Mouse (Mus musculus) ES-E14 (cell line): ENCODE measurements around the gene Rgl3. TPM values are rescaled to one million over a fixed set of nuclear protein-coding genes. Genes with fewer than 3 reads are reported as not detected.

Experiments used
- DNase-seq: peaks from one replicate; pipeline ENCODE4 v3.0.0-alpha.2; 2013; ENCODE audit warnings: low read depth, low spot score
- H3K27ac ChIP-seq: 2 replicates; pipeline ENCODE4 v1.5.1; 2012; ENCODE audit warnings: low read depth, mild to moderate bottlenecking, low read length, moderate library complexity, mixed read lengths; ENCODE audit not compliant: poor library complexity, insufficient read depth, severe bottlenecking
- H3K36me3 ChIP-seq: 2 replicates; pipeline ENCODE4 v1.6.1; 2012; ENCODE audit warnings: mild to moderate bottlenecking, low read length, moderate library complexity, mixed read lengths; ENCODE audit not compliant: control insufficient read depth, poor library complexity, insufficient read depth, severe bottlenecking
- H3K4me1 ChIP-seq, 2 experiments: fragments of 150-350 bp in 1 of 2; sonication (generic) in 1 of 2; 2 replicates each; pipeline ENCODE4 v1.6.1; 2012; ENCODE audit warnings: low read length in 2 of 2, mild to moderate bottlenecking in 1 of 2, mixed read lengths in 1 of 2; ENCODE audit not compliant: control insufficient read depth in 2 of 2, insufficient read depth in 2 of 2, poor library complexity in 1 of 2
- H3K4me3 ChIP-seq, 2 experiments: fragments of 150-350 bp in 1 of 2; sonication (generic) in 1 of 2; 2 replicates each; pipeline ENCODE4 v1.5.1; 2012; ENCODE audit warnings: low read length in 2 of 2, low read depth in 1 of 2, mild to moderate bottlenecking in 1 of 2, mixed read lengths in 1 of 2; ENCODE audit not compliant: insufficient read depth in 1 of 2, poor library complexity in 1 of 2, severe bottlenecking in 1 of 2
- H3K9ac ChIP-seq: 2 replicates; pipeline ENCODE4 v1.6.1; 2012; ENCODE audit warnings: low read depth, mild to moderate bottlenecking, low read length, mixed read lengths; ENCODE audit not compliant: poor library complexity, insufficient read depth, severe bottlenecking
- H3K9me3 ChIP-seq: fragments of 150-350 bp; sonication (generic); 2 replicates; pipeline ENCODE4 v1.6.1; 2012; ENCODE audit warnings: low read depth, mild to moderate bottlenecking, low read length; ENCODE audit not compliant: control insufficient read depth, insufficient read depth
- CHD2 ChIP-seq: IDR thresholded peaks from 2 replicates; pipeline ENCODE4 v1.6.1; 2014; ENCODE audit warnings: mild to moderate bottlenecking, low read depth, low read length, inconsistent platforms
- HCFC1 ChIP-seq: IDR thresholded peaks from 2 replicates; pipeline ENCODE4 v1.6.1; 2012; ENCODE audit warnings: low read length, inconsistent platforms, borderline replicate concordance; ENCODE audit not compliant: insufficient read depth
- MAFK ChIP-seq: IDR thresholded peaks from 2 replicates; pipeline ENCODE4 v1.6.1; 2014; ENCODE audit warnings: mild to moderate bottlenecking, low read depth, low read length, inconsistent platforms; ENCODE audit not compliant: insufficient read depth
- ZC3H11A ChIP-seq: IDR thresholded peaks from 2 replicates; pipeline ENCODE4 v1.6.1; 2012; ENCODE audit warnings: low read depth, mild to moderate bottlenecking, inconsistent platforms, low read length, borderline replicate concordance
- ZNF384 ChIP-seq: IDR thresholded peaks from 2 replicates; pipeline ENCODE4 v1.6.1; 2012; ENCODE audit warnings: low read depth, low read length, inconsistent platforms
- in situ Hi-C, 2 experiments: fragments of 600-800 bp; cut with MboI; formaldehyde crosslinking; loops; one replicate each; pipeline ENCODE4 v1.15.1; 2025; ENCODE audit warnings: low sequenced_read_pairs in 2 of 2, inconsistent platforms in 1 of 2; ENCODE audit not compliant: unreplicated experiment in 2 of 2
- total RNA-seq: library from RNA; depleted of rRNA; stranded (reverse); fragments of 300-350 nt; gene quantifications from 2 replicates; pipeline ENCODE4 v1.2.3, GENCODE M21; 2012

Gene Rgl3
- total RNA-seq, 1 experiment = 0.27 TPM

DNA sequence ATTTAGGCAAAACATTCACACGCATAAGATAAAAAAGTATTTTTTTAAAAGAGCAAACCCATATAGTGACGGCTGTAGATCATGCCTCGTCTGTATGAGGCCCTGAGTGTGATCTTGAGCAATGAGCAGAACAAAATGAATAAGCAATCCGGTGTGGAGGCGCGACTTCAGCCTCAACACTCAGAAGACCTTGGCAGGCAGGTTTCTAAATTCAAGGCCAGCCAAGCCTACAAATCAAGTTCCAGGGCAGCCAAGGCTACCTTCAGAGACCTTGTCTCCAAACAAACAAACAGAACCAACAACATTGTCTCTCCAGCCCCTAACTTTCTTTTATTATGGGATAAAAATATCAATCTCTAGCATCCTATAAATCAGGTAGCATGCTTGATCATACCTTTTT is 11.1 kb upstream of the Rgl3 start:
- no peak for DNase-seq
- Histone ChIP-seq H3K4me1 (peaks cover 0 to 13% of the 10 kb centered on the region in 2 experiments; a peak in 2 of 4 replicates), H3K27ac (no peak overlapping the region), H3K9ac (no peak overlapping the region), H3K9me3 (no peaks in the 10 kb centered on the region), H3K4me3 (no peak overlapping the region), H3K36me3 (peaks cover 17% of the 10 kb centered on the region)
- TF ChIP-seq HCFC1 (no peak), CHD2 (no peak), ZNF384 (no peak), MAFK (no peak), ZC3H11A (no peak)
- in situ Hi-C loops = no loop called here

DNA sequence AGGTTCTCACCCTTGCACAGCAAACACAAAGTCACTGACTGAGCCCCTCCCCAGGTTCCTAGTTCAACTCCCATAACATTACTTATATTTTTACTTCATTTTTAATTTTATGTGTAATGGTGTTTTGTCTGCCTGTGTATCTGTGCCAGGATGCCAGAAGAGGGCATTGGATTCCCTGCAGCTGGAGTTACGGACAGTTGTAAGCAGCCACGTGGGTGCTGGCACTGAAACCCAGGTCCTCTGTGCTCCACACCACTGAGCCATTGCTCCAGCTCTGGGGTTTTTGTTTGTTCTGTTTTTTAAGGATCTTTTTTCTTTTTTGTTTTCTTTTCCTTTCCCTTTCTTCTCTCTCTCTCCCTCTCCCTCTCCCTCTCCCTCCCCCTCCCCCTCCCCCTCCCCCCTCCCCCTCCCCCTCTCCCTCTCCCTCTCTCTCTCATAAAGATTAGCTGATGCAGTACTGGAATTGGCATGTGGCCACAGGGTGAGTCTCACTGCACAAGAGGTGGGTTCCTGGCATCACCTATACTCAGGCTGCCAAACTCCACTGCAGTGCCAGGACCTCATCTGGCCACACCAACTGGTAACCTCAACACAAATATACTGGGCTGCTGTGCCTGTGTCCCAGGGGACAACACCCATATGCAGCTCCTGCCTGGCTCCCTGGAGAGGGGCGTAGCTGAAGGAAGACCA is 7.1 kb upstream of the Rgl3 start:
- Histone ChIP-seq H3K4me3 (no peak overlapping the region), H3K27ac (no peak overlapping the region), H3K36me3 (no peaks in the 10 kb centered on the region), H3K9ac (no peak overlapping the region), H3K4me1 (peaks cover 0 to 8% of the 10 kb centered on the region in 2 experiments; a peak in 1 of 4 replicates), H3K9me3 (no peaks in the 10 kb centered on the region)
- no peak for DNase-seq
- TF ChIP-seq HCFC1 = no peak
- no peak for TF ChIP-seq MAFK
- no peak for TF ChIP-seq CHD2
- TF ChIP-seq ZNF384 = no peak
- no peak for TF ChIP-seq ZC3H11A
- in situ Hi-C loops = no loop called here

GRCm38 (mm10) chr9:21992227-21992626 is 3.0 kb upstream of the Rgl3 start:
- Histone ChIP-seq H3K27ac (no peak overlapping the region), H3K4me3 (no peak overlapping the region), H3K4me1 (peaks cover 0 to 25% of the 10 kb centered on the region in 2 experiments; a peak in 2 of 4 replicates), H3K9me3 (no peaks in the 10 kb centered on the region), H3K36me3 (no peaks in the 10 kb centered on the region), H3K9ac (no peak overlapping the region)
- no peak for TF ChIP-seq CHD2
- no peak for TF ChIP-seq ZNF384
- in situ Hi-C loops = no loop called here
- no peak for DNase-seq

GRCm38 (mm10) chr9:21988421-21989101 is 685 bp downstream of the Rgl3 start:
- no peak for TF ChIP-seq MAFK
- in situ Hi-C loops = no loop called here
- Histone ChIP-seq H3K4me3 (peak overlapping the region; percentile 34 to 68), H3K4me1 (peaks cover 0 to 25% of the 10 kb centered on the region in 2 experiments; a peak in 2 of 4 replicates), H3K9ac (peak overlapping the region; percentile 52; the same call in 1 of the 2 replicates), H3K9me3 (no peaks in the 10 kb centered on the region), H3K27ac (no peak overlapping the region), H3K36me3 (no peaks in the 10 kb centered on the region)
- no peak for DNase-seq
